Mouse (Mus musculus): ENCODE data around the gene Gm3880. TPM values are rescaled to one million over a fixed set of nuclear protein-coding genes. Genes with fewer than 3 reads are reported as not detected.
"Not testable (repeated sequence)": the region's sequence is repeated elsewhere in the genome, so short reads cannot be mapped to it uniquely, and the experiment has no call there.

Gene Gm3880
- not detected for total RNA-seq (2022)

- DNase-seq (ENCODE audit: low spot score in 2 of 2) = not testable (repeated sequence)
Observed at GRCm38 (mm10) chrX:102686872-102687271, at the start of gene Gm3880. TSS of gene Gm3880 (minus strand) at chrX:102686972.

- not testable (repeated sequence) for DNase-seq (ENCODE audit: low spot score in 2 of 2)
Observed at GRCm38 (mm10) chrX:102724226-102724625, 37.5 kb upstream of the Gm3880 start.

DNA sequence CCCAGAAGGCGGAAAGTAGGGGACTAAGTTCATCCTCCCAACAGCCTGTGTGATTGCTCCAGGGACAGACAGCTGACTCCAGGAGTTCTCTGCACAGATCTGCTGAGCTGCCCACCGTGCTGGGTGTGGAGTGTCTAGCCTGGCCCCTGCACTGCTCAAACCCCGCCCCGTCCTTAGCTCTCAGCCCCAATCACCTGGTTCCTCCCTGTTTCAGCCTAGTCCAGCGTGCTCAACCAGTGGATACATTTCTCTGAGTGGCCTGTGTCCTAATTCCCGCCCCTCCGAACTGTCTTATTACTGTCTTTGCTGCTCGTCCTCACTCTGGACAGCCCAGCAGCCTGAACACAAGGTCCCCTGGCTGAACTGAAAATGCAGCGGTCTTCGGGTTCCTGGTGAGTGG, 20.8 kb upstream of the Gm3880 start, which contains the start of the genes Gm9112 and Dmrtc1b:
Gene Gm9112 (minus strand): TSS at position 101 of the 400 bp plus-strand sequence.
Gene Dmrtc1b (plus strand): TSS at position 331 of the 400 bp plus-strand sequence.
- DNase-seq (ENCODE audit: low spot score in 2 of 2) = not testable (repeated sequence)

GRCm38 (mm10) chrX:102700636-102701035, 13.9 kb upstream of the Gm3880 start:
- not testable (repeated sequence) for DNase-seq (ENCODE audit: low spot score in 2 of 2)

DNA sequence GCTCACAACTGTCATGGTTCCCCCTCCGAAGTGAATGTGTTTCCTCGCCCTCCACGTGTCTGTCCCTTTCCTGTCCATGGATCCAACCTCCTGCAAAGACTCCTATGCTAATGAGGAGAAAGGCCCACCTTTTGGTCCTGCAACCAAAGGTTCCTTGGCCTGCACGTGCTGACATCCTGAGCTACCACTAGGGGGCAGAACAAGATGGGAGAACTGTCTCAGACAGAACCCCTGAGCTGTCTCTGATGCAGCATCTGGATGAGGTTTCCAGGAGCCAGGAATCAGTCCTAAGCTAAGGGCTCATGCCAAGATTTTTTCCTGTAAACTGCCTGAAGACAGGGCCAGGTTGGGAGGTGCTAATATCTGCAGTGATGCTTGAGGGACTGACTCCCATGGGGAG, 2.5 kb upstream of the Gm3880 start:
- DNase-seq (ENCODE audit: low spot score in 2 of 2) = peak; percentile 3 to 17

- DNase-seq (ENCODE audit: low spot score in 2 of 2) = not testable (repeated sequence)
Observed at GRCm38 (mm10) chrX:102684706-102685105, 2.1 kb downstream of the Gm3880 start.

- DNase-seq (ENCODE audit: low spot score in 2 of 2) = no peak
Observed at GRCm38 (mm10) chrX:102666641-102667040, 20.1 kb downstream of the Gm3880 start.

DNA sequence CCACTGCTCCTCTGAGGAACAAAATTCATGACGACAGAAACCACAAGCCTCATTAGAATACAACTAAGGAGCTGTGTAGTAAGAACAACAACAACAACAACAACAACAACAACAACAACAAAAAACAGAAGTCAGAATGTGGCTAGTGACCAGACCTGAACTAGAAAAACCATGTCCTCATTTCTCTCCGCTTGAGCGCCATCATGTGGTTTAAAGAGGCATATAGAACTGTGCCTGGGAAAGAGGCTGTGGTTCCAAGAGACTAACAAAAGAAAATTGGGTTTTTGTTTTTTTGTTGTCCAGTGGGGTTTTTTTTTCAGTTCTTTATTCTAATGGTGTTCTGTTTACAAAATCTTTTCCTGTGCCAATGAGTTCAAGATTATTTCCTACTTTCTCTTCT, 26.1 kb downstream of the Gm3880 start:
- peak in 1 of 2 experiments; percentile 11 for DNase-seq (ENCODE audit: low spot score in 2 of 2)

- DNase-seq (ENCODE audit: low spot score in 2 of 2) = no peak
Observed at GRCm38 (mm10) chrX:102645691-102646090, 41.1 kb downstream of the Gm3880 start.

- DNase-seq (ENCODE audit: low spot score in 2 of 2) = no peak
Observed at GRCm38 (mm10) chrX:102645146-102645545, 41.6 kb downstream of the Gm3880 start.

DNA sequence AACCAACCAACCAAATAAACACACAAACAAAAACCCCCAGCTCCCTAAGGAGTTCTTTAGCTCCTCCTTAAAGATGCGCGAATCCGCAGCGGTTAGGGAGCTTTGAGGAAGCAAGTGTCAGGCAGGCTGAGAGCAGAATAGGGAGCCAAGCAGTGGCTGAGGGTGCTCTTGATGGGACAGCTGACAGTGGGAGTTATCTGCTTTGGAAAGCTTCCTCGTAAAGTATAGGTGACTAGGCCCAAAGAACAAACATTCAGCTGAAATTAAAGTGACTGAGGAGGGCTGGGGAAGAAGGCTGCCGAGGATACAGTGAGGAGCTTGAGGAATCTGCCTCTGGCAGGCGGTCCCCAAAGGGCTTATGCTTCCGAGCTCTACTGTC, 42.2 kb downstream of the Gm3880 start:
- DNase-seq (ENCODE audit: low spot score in 2 of 2) = no peak

DNA sequence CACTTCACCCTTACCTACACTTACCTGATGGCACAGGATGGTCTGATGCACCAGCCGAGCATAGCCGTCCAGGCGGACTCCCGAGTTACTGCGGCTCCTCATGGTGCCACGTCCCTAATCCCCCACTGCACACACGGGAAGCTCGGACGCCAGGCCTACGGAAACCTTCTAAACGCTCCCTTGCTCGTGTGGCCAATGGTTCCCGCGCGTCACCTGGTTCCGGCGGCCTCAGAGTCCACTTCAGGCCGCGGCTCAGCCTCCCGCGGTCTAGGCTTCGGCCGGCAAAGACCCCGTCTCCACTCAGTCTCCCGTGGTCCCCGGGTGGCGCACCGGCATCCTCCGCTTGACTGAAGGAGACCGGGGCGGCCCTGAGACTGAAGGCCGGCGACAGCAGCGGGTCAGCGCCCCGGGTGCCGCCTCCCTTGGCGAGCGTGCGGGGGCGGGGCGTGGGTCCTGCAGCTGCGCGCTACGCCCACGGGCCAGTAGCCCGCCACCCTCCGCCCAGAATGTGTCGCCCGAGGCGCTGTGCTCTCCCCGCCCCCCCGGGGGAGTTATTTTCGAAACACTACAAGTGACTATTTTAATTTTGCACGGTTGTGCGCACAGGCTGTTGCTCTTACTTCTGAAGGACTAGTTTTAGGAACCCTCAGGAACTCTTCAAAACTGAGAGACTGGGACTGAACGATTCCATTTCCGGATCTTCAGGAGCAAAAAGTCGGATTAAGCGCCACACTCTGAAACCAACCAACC, 42.8 kb downstream of the Gm3880 start, which contains the start of gene Phka1:
Gene Phka1 (minus strand): TSS at position 424 of the 750 bp plus-strand sequence.
- peak; percentile 36 to 50 for DNase-seq (ENCODE audit: low spot score in 2 of 2)

Other genes with a start within 250 kb of the Gm3880 start
- 10 to 100 TPM; 17.7 to 24.6 (median 19.8) TPM for gene Hdac8, start 181.6 kb downstream of the Gm3880 start, total RNA-seq (2022)
- 10 to 100 TPM; 22.4 to 27.3 (median 24.1) TPM for gene Phka1, start 42.7 kb downstream of the Gm3880 start, total RNA-seq (2022)
- gene Gm9112, start 20.7 kb upstream of the Gm3880 start, total RNA-seq (2022) = not detected
- not detected for gene Dmrtc1b, start 20.9 kb upstream of the Gm3880 start, total RNA-seq (2022)
- not detected for gene Dmrtc1c1, start 116.0 kb upstream of the Gm3880 start, total RNA-seq (2022)
- gene Dmrtc1c2, start 167.6 kb upstream of the Gm3880 start, total RNA-seq (2022) = not detected
- not detected for gene 1700031F05Rik, start 181.0 kb upstream of the Gm3880 start, total RNA-seq (2022)
- 1 to 10 TPM; 6.2 to 7.4 (median 6.8) TPM for gene Dmrtc1a, start 221.7 kb upstream of the Gm3880 start, total RNA-seq (2022)
- gene 1700011M02Rik, start 221.9 kb upstream of the Gm3880 start, total RNA-seq (2022) = not detected
- gene 1700018G05Rik, start 241.4 kb upstream of the Gm3880 start, total RNA-seq (2022) = not detected

Measured in layer of hippocampus, adult 8-10 months (tissue).